Mouse (Mus musculus) neural tube, embryonic 11.5 days (tissue): ENCODE measurements at regions not wholly inside any gene's neighbourhood (a gene's known extent, or its start where the extent isn't known, plus 50 kb on each side); places are given as distances from the start of the nearest gene placed in this dataset.

Experiments
- ATAC-seq: fragments of 200-750 bp; cut with Nextera tagmentation; 2 replicates; pipeline ENCODE4 v1.8.0; 2017; ENCODE audit warnings: moderate number of reproducible peaks, mild to moderate bottlenecking, moderate TSS enrichment, moderate library complexity; ENCODE audit not compliant: insufficient read depth, low FRiP score, low TSS enrichment
- DNase-seq: peaks from one replicate; pipeline ENCODE4 v3.0.0-alpha.2; 2015; ENCODE audit warnings: low spot score
- H3K27ac ChIP-seq: fragments of 300-500 bp; sonication (generic); 2 replicates; pipeline ENCODE4 v1.5.1; 2014; ENCODE audit warnings: low read depth, mild to moderate bottlenecking, low read length
- H3K27me3 ChIP-seq: fragments of 300-500 bp; sonication (generic); 2 replicates; pipeline ENCODE4 v1.6.1; 2014; ENCODE audit warnings: mild to moderate bottlenecking, low read length, mixed read lengths; ENCODE audit not compliant: control insufficient read depth, insufficient read depth
- H3K36me3 ChIP-seq: fragments of 300-500 bp; sonication (generic); 2 replicates; pipeline ENCODE4 v1.6.1; 2014; ENCODE audit warnings: mild to moderate bottlenecking, low read length, moderate library complexity, mixed read lengths; ENCODE audit not compliant: control insufficient read depth, insufficient read depth
- H3K4me1 ChIP-seq: fragments of 300-500 bp; sonication (generic); 2 replicates; pipeline ENCODE4 v1.6.1; 2014; ENCODE audit warnings: low read length, mixed read lengths; ENCODE audit not compliant: control insufficient read depth, insufficient read depth
- H3K4me2 ChIP-seq: fragments of 300-500 bp; sonication (generic); 2 replicates; pipeline ENCODE4 v1.6.1; 2014; ENCODE audit warnings: low read depth, mild to moderate bottlenecking, moderate library complexity
- H3K4me3 ChIP-seq: fragments of 300-500 bp; sonication (generic); 2 replicates; pipeline ENCODE4 v1.5.1; 2014; ENCODE audit warnings: low read depth, low read length
- H3K9ac ChIP-seq: fragments of 300-500 bp; sonication (generic); 2 replicates; pipeline ENCODE4 v1.6.1; 2014; ENCODE audit warnings: mild to moderate bottlenecking, low read length
- H3K9me3 ChIP-seq: fragments of 300-500 bp; sonication (generic); 2 replicates; pipeline ENCODE4 v1.6.1; 2016; ENCODE audit warnings: low read length; ENCODE audit not compliant: control insufficient read depth
- WGBS: fragments of 180-500 bp; shearing (Covaris S2); extraction: QIAGEN DNeasy Blood & Tissue Kit; methylation state at CpG from one replicate; pipeline ENCODE4 v1.1.7; 2014; 5-methylcytosine and 5-hydroxymethylcytosine counted together

- no peak for ATAC-seq
- no peaks in the 10 kb centered on the region for H3K36me3 ChIP-seq
- no peak overlapping the region for H3K9ac ChIP-seq
- no peaks in the 10 kb centered on the region for H3K4me1 ChIP-seq
- no peak for DNase-seq
- no peaks in the 10 kb centered on the region for H3K9me3 ChIP-seq
- H3K4me2 ChIP-seq, result no peak overlapping the region
- no peak overlapping the region for H3K27ac ChIP-seq
- 75% methylated on average over 10 of the region's 10 CpGs for WGBS
- H3K27me3 ChIP-seq, result no peaks in the 10 kb centered on the region
- no peak overlapping the region for H3K4me3 ChIP-seq
Observed at GRCm38 (mm10) chr16:19876861-19877554, 105.8 kb downstream of the Klhl6 start.

- Histone ChIP-seq H3K4me2 (no peak overlapping the region), H3K27ac (no peak overlapping the region), H3K4me3 (no peak overlapping the region), H3K9me3 (no peaks in the 10 kb centered on the region), H3K9ac (no peak overlapping the region), H3K4me1 (no peaks in the 10 kb centered on the region), H3K27me3 (no peaks in the 10 kb centered on the region), H3K36me3 (no peaks in the 10 kb centered on the region)
- DNase-seq (no peak), ATAC-seq (no peak)
- 89% methylated on average over 3 of the region's 3 CpGs for WGBS
Observed at GRCm38 (mm10) chr16:19882961-19883360, 99.9 kb downstream of the Klhl6 start.

- 66% methylated on average over 9 of the region's 9 CpGs for WGBS
- Histone ChIP-seq H3K4me2 (no peak overlapping the region), H3K9me3 (no peaks in the 10 kb centered on the region), H3K36me3 (no peaks in the 10 kb centered on the region), H3K4me3 (no peak overlapping the region), H3K27ac (no peak overlapping the region), H3K4me1 (no peaks in the 10 kb centered on the region), H3K9ac (no peak overlapping the region), H3K27me3 (no peaks in the 10 kb centered on the region)
- ATAC-seq (no peak), DNase-seq (peak; percentile 28)
Observed at GRCm38 (mm10) chr16:19883776-19884513, 98.9 kb downstream of the Klhl6 start.

- Histone ChIP-seq H3K27me3 (no peaks in the 10 kb centered on the region), H3K4me1 (no peaks in the 10 kb centered on the region), H3K9ac (no peak overlapping the region), H3K27ac (no peak overlapping the region), H3K36me3 (no peaks in the 10 kb centered on the region), H3K4me2 (no peak overlapping the region), H3K4me3 (no peak overlapping the region), H3K9me3 (no peaks in the 10 kb centered on the region)
- DNase-seq, result no peak
- WGBS, result 82% methylated on average over 6 of the region's 6 CpGs
- no peak for ATAC-seq
Observed at GRCm38 (mm10) chr16:19884535-19884934, 98.3 kb downstream of the Klhl6 start.

GRCm38 (mm10) chr16:19886596-19886995 is 96.2 kb downstream of the Klhl6 start:
- ATAC-seq, result no peak
- Histone ChIP-seq H3K36me3 (no peaks in the 10 kb centered on the region), H3K27me3 (no peaks in the 10 kb centered on the region), H3K27ac (no peak overlapping the region), H3K9ac (no peak overlapping the region), H3K4me3 (no peak overlapping the region), H3K9me3 (no peaks in the 10 kb centered on the region), H3K4me2 (no peak overlapping the region), H3K4me1 (no peaks in the 10 kb centered on the region)
- DNase-seq, result no peak

GRCm38 (mm10) chr16:19889576-19889975 is 93.3 kb downstream of the Klhl6 start:
- ATAC-seq, result no peak
- H3K27me3 ChIP-seq, result no peaks in the 10 kb centered on the region
- no peak overlapping the region for H3K4me2 ChIP-seq
- 38% methylated on average over 3 of the region's 3 CpGs for WGBS
- no peak overlapping the region for H3K9ac ChIP-seq
- H3K4me3 ChIP-seq, result no peak overlapping the region
- H3K27ac ChIP-seq, result no peak overlapping the region
- no peaks in the 10 kb centered on the region for H3K4me1 ChIP-seq
- no peaks in the 10 kb centered on the region for H3K9me3 ChIP-seq
- DNase-seq, result no peak
- H3K36me3 ChIP-seq, result no peaks in the 10 kb centered on the region

- H3K27me3 ChIP-seq, result no peaks in the 10 kb centered on the region
- H3K4me3 ChIP-seq, result no peak overlapping the region
- no peaks in the 10 kb centered on the region for H3K4me1 ChIP-seq
- H3K9me3 ChIP-seq, result no peaks in the 10 kb centered on the region
- H3K27ac ChIP-seq, result no peak overlapping the region
- H3K36me3 ChIP-seq, result no peaks in the 10 kb centered on the region
- DNase-seq (no peak), ATAC-seq (no peak)
- H3K9ac ChIP-seq, result no peak overlapping the region
- H3K4me2 ChIP-seq, result no peak overlapping the region
- WGBS, result 90% methylated on average over 3 of the region's 3 CpGs
Observed at GRCm38 (mm10) chr16:19891441-19891840, 91.4 kb downstream of the Klhl6 start.

GRCm38 (mm10) chr16:19894435-19894994 is 88.3 kb downstream of the Klhl6 start:
- no peak overlapping the region for H3K4me3 ChIP-seq
- no peak overlapping the region for H3K4me2 ChIP-seq
- no peaks in the 10 kb centered on the region for H3K9me3 ChIP-seq
- 90% methylated on average over 9 of the region's 9 CpGs for WGBS
- no peaks in the 10 kb centered on the region for H3K27me3 ChIP-seq
- DNase-seq, result no peak
- no peak for ATAC-seq
- no peaks in the 10 kb centered on the region for H3K36me3 ChIP-seq
- no peak overlapping the region for H3K9ac ChIP-seq
- H3K4me1 ChIP-seq, result no peaks in the 10 kb centered on the region
- H3K27ac ChIP-seq, result no peak overlapping the region
